Mouse (Mus musculus): ENCODE results near the gene Mfsd2a.
A peak's percentile ranks its signal among the peaks of the same experiment; 100 is the strongest.

The Mfsd2a gene

DNA sequence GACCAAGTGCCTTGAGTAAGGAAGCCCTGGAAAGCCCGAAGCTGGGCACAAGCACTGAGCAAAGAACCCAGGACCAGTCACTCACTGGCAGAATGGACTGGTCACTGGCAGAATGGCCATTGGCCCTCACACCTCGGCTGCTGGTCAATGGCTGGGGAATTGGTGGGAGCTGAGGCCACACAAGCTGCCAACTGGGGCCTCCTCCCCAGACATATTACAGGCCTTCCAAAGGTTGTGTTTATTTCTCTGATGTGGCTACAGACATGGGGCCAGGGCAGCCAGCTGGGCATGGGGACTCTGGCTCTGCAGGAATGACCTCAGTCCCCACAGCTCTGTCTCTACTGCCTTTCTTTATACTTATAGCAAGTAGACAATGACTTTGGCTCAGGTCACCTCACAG, 17.9 kb upstream of the Mfsd2a start:
- no peak for DNase-seq (ENCODE audit: low spot score)

- DNase-seq (ENCODE audit: low spot score), result no peak
These were observed 15.9 kb upstream of the Mfsd2a start for GRCm38 (mm10) chr4:122976885-122977284.

GRCm38 (mm10) chr4:122974976-122975520, 14.1 kb upstream of the Mfsd2a start:
- DNase-seq (ENCODE audit: low spot score), result no peak

GRCm38 (mm10) chr4:122972056-122972455, 11.1 kb upstream of the Mfsd2a start:
- no peak for DNase-seq (ENCODE audit: low spot score)

GRCm38 (mm10) chr4:122971646-122972045, 10.7 kb upstream of the Mfsd2a start:
- no peak for DNase-seq (ENCODE audit: low spot score)

DNA sequence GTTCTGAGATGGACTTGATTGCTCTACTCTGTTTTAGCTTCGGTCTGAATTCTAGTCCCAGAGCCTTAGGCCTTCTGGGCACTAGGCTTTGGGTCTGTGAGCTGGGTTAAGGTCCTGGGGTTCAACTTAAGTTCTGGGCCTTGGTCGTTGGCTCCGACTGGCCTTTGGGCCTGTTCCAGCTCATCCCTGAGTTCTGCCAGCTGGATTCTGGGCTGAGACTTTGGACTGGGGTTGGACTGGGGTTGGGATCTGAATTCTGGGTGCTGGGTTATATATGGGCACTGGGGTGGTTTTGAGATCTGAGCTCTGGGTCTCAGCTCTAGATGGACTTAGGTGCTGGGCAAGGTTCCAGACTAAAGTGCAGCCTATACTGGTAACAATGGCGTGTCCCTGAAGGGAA, 10.2 kb upstream of the Mfsd2a start:
- no peak for DNase-seq (ENCODE audit: low spot score)

GRCm38 (mm10) chr4:122968106-122968505, 7.1 kb upstream of the Mfsd2a start:
- DNase-seq (ENCODE audit: low spot score), result no peak

GRCm38 (mm10) chr4:122962751-122963150, 1.8 kb upstream of the Mfsd2a start:
- DNase-seq (ENCODE audit: low spot score), result no peak

- DNase-seq (ENCODE audit: low spot score), result no peak
These were observed 601 bp upstream of the Mfsd2a start for GRCm38 (mm10) chr4:122961589-122961988.

- DNase-seq (ENCODE audit: low spot score), result no peak
These were observed 478 bp downstream of the Mfsd2a start for GRCm38 (mm10) chr4:122960321-122961099.

- no peak for DNase-seq (ENCODE audit: low spot score)
These were observed 1.2 kb downstream of the Mfsd2a start for GRCm38 (mm10) chr4:122959816-122960215.

- DNase-seq (ENCODE audit: low spot score), result peak; percentile 34
These were observed 2.4 kb downstream of the Mfsd2a start for GRCm38 (mm10) chr4:122958491-122959031.

GRCm38 (mm10) chr4:122956301-122956700, 4.7 kb downstream of the Mfsd2a start:
- DNase-seq (ENCODE audit: low spot score), result no peak

DNA sequence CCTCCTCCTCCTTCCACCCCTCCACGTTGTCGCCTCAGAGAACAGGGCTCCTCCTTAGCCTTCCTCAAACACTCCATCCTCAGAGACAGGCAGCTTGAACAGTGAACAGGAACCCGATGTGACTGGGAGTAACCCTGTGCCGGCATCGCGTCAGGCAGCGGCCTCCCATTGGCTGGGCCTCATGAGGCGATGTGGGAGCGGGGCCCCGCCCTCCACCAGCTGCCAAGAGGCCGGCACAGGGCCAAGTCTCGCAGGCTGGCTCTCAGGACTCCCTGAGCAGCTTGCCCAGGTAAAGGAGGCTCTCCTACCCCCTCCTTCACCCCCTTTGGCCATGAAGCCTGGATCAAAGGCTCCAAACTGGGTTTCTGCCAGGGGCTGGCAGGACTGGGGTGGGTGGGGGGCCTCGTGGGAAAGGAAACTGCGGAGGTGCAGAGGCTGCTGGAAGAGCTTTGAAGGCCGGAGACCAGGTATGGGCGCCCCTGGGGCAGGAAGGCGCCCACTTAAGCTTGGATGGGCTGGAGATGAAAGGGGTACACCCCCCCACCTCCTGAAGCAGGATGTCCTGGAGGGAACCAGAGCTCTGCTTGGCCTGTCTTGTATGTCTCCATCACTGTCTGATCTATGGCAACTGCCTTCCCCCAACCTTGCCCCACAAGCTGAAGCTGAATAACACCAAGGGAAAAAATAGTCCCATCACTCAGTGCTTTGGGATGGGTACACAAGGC, 5.4 kb downstream of the Mfsd2a start:
- DNase-seq (ENCODE audit: low spot score), result peak; percentile 75

DNA sequence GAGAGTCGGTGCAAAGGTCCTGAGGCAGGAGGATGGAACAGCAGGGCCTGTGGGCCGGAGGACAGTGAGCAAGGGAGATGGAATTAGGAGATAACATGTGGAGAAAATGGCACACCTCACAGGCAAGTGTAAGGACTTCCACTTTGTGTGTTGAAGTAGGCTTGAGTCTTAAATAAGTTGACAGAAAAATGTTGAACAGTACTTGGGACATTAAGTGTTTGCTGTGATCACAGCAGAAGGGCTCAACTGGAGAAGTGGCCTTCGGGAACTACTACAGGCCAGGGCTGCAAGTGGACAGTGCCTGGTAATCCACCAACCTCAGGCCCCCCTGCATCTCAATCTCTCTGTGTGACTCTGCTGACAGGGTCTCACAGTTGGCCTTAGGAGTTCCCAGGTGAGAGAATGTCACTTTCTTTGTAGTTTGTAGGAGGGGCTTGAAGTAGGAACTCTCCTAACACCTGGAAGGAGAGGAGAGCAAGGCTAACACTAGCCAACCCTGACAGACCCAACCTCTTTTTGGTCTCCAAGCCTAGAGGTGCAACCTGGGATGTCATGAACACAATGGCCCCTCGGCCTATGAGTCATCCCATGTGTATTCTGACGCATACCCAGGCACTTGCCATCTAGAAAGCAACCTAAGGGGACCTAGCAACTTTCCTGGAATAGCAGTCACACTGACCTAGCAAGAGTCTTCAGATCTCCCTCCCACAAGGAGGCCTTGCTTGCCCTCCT, 6.1 kb downstream of the Mfsd2a start:
- no peak for DNase-seq (ENCODE audit: low spot score)

- DNase-seq (ENCODE audit: low spot score), result no peak
These were observed 11.9 kb downstream of the Mfsd2a start for GRCm38 (mm10) chr4:122949096-122949495.

DNA sequence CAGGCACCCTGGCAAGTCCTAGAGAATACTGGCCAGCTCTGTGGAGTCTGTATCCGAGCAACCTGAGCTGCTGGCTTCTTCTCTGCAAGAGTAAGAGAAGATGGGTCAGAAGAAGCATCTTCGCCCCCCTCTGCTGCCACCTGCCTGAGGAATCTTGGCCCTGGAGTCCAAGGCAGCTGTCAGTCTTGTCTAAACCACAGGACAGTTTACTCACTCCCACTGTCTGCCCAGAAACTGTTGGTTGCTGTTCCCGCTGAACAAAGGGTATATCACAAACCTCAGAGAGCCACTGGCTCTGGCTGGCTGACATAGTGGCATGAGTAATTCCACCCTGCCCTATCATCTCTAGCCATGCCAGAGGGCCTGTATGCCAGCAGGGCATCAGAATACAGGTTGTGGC, 13.8 kb downstream of the Mfsd2a start:
- no peak for DNase-seq (ENCODE audit: low spot score)

- DNase-seq (ENCODE audit: low spot score), result no peak
These were observed 16.6 kb downstream of the Mfsd2a start for GRCm38 (mm10) chr4:122944408-122944807.

GRCm38 (mm10) chr4:122939048-122939796, 21.8 kb downstream of the Mfsd2a start:
- no peak for DNase-seq (ENCODE audit: low spot score)

- DNase-seq (ENCODE audit: low spot score), result no peak
These were observed 23.5 kb downstream of the Mfsd2a start for GRCm38 (mm10) chr4:122937489-122937888.

GRCm38 (mm10) chr4:122935466-122936099, 25.4 kb downstream of the Mfsd2a start:
- no peak for DNase-seq (ENCODE audit: low spot score)
